Mouse (Mus musculus) liver, embryonic 16.5 days (tissue): ENCODE measurements around the gene Gpatch1. TPM values are rescaled to one million over a fixed set of nuclear protein-coding genes. Genes with fewer than 3 reads are reported as not detected.

Experiments
- ATAC-seq: fragments of 200-750 bp; cut with Nextera tagmentation; 2 replicates; pipeline ENCODE4 v1.8.0; 2017; ENCODE audit warnings: low read depth, mild to moderate bottlenecking, moderate number of reproducible peaks, moderate library complexity
- H3K27ac ChIP-seq: fragments of 300-500 bp; sonication (generic); 2 replicates; pipeline ENCODE4 v1.5.1; 2014; ENCODE audit warnings: mild to moderate bottlenecking, low read length
- H3K27me3 ChIP-seq: fragments of 300-500 bp; sonication (generic); 2 replicates; pipeline ENCODE4 v1.6.1; 2014; ENCODE audit warnings: low read depth, low read length, mixed read lengths; ENCODE audit not compliant: control insufficient read depth, insufficient read depth
- H3K36me3 ChIP-seq: fragments of 300-500 bp; sonication (generic); 2 replicates; pipeline ENCODE4 v1.6.1; 2014; ENCODE audit warnings: mild to moderate bottlenecking; ENCODE audit not compliant: control insufficient read depth, insufficient read depth
- H3K4me1 ChIP-seq: fragments of 300-500 bp; sonication (generic); 2 replicates; pipeline ENCODE4 v1.6.1; 2014; ENCODE audit warnings: low read depth, low read length, mixed read lengths; ENCODE audit not compliant: control insufficient read depth
- H3K4me2 ChIP-seq: fragments of 300-500 bp; sonication (generic); 2 replicates; pipeline ENCODE4 v1.6.1; 2014; ENCODE audit warnings: low read depth, low read length, mixed read lengths
- H3K4me3 ChIP-seq: fragments of 300-500 bp; sonication (generic); 2 replicates; pipeline ENCODE4 v1.5.1; 2014; ENCODE audit warnings: low read depth, mild to moderate bottlenecking, low read length
- H3K9ac ChIP-seq: fragments of 300-500 bp; sonication (generic); 2 replicates; pipeline ENCODE4 v1.6.1; 2014; ENCODE audit warnings: low read depth, low read length
- H3K9me3 ChIP-seq: fragments of 300-500 bp; sonication (generic); replicated peaks from 2 replicates; pipeline ENCODE4 v1.6.1; 2016; ENCODE audit warnings: low read length; ENCODE audit not compliant: control insufficient read depth
- whole genome bisulfite sequencing: fragments of 180-500 bp; shearing (Covaris S2); extraction: QIAGEN DNeasy Blood & Tissue Kit; methylation state at CpG from one replicate; pipeline ENCODE4 v1.1.7; 2014; ENCODE audit not compliant: insufficient replicate concordance; 5-methylcytosine and 5-hydroxymethylcytosine counted together
- polyA plus RNA-seq: library from polyadenylated mRNA; unstranded; fragments of >200 nt; fragmentation: Nextera tagmentation; extraction: Ambion mirVana; gene quantifications from 2 replicates; pipeline ENCODE4 v1.2.1, GENCODE M21; 2015

Gene Gpatch1
- polyA plus RNA-seq, 1 experiment from 2014 or later: 4.8 TPM

DNA sequence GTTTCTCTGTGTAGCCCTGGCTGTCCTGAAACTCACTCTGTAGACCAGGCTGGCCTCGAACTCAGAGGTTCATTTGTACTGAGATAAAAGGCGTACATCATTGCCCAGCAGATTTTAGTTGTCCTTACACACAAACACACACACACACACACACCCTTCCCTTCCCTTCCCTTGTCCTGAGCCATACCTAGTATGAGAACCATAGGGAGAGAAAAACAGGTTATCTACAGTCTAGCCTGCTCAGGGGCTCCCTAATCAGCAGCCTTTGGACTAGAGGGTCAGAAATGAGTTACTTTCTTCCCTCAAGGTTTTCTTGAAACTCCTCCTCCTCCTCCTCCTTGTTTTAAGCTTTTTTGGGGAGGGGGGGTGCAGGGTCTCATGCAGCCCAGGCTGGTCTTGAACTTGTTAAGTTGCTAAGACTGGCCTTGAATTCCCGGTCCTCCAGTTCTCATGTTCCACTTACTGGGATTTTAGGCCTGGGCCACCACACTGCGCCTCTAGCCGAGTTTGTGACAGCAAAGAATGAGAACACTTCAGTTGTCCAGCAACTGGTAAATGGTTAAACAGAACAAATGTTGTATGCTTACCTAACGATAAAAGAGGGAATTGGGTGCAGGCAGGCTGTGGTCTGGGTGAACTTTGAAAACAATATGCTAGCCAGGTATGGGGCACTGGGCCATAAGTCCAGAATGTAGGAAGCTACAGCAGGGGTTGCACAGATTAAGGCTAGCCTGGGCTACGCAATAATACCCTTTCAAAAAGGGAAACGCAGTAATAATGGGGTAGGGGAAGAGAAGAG lies 31.8 kb upstream of the Gpatch1 start:
- ATAC-seq: peak; percentile 85
- no peak overlapping the region for H3K4me3 ChIP-seq
- WGBS: 55% methylated on average over 8 of the region's 8 CpGs
- peaks cover 6% of the 10 kb centered on the region; the same call in 1 of the 2 replicates for H3K4me1 ChIP-seq
- H3K9ac ChIP-seq: no peak overlapping the region
- H3K4me2 ChIP-seq: no peak overlapping the region
- no peaks in the 10 kb centered on the region for H3K9me3 ChIP-seq
- H3K27ac ChIP-seq: peak overlapping the region; percentile 82
- H3K36me3 ChIP-seq: no peaks in the 10 kb centered on the region
- no peaks in the 10 kb centered on the region for H3K27me3 ChIP-seq

DNA sequence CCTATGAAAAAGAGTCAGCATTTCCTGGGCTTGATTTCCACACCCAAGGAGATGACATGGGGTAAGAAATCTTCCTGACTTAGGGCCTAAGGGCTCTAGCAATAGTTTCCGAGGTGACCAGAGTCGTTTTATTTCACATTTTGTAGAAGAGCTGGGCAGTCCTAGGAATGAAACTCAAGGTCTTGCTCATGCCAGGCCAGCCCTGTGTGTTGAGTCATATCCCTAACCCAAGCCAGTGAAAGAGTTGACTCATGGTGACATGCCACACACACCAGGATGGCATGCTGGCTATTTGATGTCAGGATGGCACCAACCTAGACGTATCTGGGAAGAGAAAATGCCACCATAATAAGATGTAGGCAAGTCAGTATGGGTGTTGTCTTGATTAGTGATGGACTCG lies 30.8 kb upstream of the Gpatch1 start:
- Histone ChIP-seq H3K36me3 (no peaks in the 10 kb centered on the region), H3K9ac (no peak overlapping the region), H3K27ac (no peak overlapping the region), H3K4me2 (no peak overlapping the region), H3K4me3 (no peak overlapping the region), H3K4me1 (peaks cover 6% of the 10 kb centered on the region; the same call in 1 of the 2 replicates), H3K27me3 (no peaks in the 10 kb centered on the region), H3K9me3 (no peaks in the 10 kb centered on the region)
- ATAC-seq: no peak
- WGBS: 59% methylated on average over 4 of the region's 4 CpGs

DNA sequence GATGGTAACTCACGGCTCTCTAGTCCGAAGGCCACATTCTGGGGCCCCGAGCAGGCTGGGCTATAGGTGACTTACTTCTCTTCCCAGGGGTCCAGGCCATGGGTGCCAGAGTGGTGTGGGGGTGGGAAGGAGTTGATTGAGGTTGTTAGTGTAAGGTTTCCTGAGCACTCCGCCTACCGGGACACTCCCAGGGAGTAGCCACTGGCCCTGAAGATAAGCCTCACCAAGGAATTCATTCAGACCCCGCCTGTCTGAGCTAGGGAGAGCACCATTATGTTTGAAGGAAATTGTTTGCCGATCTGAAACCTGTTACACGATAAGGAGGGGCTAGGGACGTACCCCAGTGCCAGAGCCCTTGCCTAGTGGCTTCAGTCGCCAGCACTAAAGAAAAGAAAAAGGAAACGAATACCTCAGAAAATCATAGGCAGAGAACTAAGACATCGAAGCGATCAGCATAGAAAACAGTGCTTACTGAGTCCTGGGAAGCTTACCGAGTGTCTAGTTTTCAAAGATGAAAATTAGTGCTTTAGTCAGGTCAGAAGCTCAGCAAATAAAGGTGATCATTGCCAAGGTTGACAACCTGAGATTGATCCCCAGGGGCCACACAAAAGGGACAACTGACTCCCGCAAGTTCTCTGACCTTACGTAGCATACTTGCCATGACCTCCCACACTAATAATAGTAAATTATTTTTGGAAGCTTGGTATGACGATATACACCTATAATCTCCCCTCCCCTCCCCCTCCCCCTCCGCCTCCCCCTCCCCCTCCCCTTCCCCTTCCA lies 29.9 kb upstream of the Gpatch1 start:
- no peak overlapping the region for H3K27ac ChIP-seq
- no peak overlapping the region for H3K4me3 ChIP-seq

DNA sequence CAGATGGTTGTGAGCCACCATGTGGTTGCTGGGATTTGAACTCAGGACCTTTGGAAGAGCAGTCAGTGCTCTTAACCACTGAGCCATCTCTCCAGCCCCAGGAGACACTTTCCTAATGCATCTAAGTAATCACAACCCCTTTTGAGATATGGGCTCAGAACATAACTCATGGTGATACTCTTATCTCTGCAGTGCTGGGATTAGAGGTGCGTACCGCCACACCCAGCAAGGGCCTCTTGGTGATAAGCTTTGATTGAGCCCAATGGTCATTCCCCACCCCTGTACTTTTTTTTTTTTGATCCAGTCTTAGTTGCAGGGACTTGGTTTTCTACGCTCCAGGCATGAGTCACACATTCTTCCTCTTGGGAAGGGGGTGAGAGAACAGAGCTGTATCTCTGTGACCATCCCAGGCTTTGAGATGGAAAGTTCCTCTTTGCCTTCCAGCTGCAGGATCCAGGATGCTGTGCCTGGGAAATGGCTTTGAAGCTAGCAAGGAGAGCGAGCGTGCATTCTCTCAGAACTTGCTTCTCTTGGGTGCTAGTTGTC lies 26.6 kb upstream of the Gpatch1 start:
- Histone ChIP-seq H3K36me3 (no peaks in the 10 kb centered on the region), H3K27me3 (no peaks in the 10 kb centered on the region; the same call in 1 of the 2 replicates), H3K9me3 (no peaks in the 10 kb centered on the region), H3K9ac (no peak overlapping the region), H3K27ac (no peak overlapping the region), H3K4me3 (no peak overlapping the region), H3K4me2 (no peak overlapping the region), H3K4me1 (peaks cover 6% of the 10 kb centered on the region)
- 51% methylated on average over 5 of the region's 5 CpGs for WGBS
- no peak for ATAC-seq

More for the DNA sequence above, 29.9 kb upstream of the Gpatch1 start:
- no peak overlapping the region for H3K9ac ChIP-seq
- H3K36me3 ChIP-seq: no peaks in the 10 kb centered on the region
- no peak for ATAC-seq
- peaks cover 6% of the 10 kb centered on the region; the same call in 1 of the 2 replicates for H3K4me1 ChIP-seq
- H3K4me2 ChIP-seq: no peak overlapping the region
- no peaks in the 10 kb centered on the region for H3K9me3 ChIP-seq
- H3K27me3 ChIP-seq: no peaks in the 10 kb centered on the region
- WGBS: 36% methylated on average over 18 of the region's 18 CpGs

DNA sequence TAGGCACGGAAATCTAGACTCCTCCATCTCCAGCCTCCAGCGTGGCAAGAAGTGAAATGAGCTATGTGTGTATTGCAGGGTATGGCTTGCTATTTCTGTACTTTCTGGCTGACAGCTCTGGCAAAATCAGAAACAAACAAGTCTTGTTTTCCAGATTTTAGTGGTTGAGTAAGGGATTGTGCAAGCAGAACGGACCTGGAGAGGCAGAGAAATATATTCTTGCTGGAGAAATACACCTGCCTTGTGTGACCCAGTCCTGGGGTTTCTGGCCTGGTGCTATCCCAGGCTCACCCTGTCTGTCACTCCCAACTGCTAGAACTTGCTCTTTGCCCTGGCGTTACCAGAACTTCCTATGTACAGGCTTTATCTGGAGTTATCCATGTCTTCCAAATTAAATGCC lies 24.3 kb upstream of the Gpatch1 start:
- Histone ChIP-seq H3K4me1 (no peaks in the 10 kb centered on the region; the same call in none of the 2 replicates), H3K27ac (peak overlapping the region; percentile 63; the same call in 1 of the 2 replicates), H3K9me3 (no peaks in the 10 kb centered on the region), H3K27me3 (no peaks in the 10 kb centered on the region; the same call in none of the 2 replicates), H3K9ac (no peak overlapping the region), H3K4me2 (no peak overlapping the region), H3K4me3 (no peak overlapping the region), H3K36me3 (no peaks in the 10 kb centered on the region)
- WGBS: 41% methylated on average over 4 of the region's 4 CpGs
- ATAC-seq: no peak

DNA sequence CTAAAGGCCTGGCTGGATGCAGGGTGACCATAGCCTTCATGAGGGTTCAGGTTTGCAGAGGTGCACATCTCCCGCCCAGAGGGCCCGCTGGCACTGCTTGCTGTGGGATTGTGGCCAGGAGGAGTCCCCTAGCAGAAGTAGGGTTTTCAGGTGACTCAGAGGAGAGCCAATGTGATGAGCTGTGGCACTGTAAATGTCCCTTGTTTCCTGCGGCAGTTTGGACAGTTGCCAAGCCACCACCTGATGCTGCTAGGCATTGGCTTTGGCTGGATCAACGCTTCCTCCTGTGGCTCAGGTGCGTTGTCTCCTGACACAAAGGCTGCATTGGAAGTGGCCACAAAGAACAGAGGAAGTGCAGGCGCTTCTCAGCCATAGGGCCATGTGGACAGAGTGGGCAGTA lies 23.0 kb upstream of the Gpatch1 start:
- H3K9me3 ChIP-seq: no peaks in the 10 kb centered on the region
- WGBS: 55% methylated on average over 6 of the region's 6 CpGs
- no peak overlapping the region for H3K4me3 ChIP-seq
- H3K27ac ChIP-seq: peak overlapping the region; percentile 29
- no peak overlapping the region for H3K4me2 ChIP-seq
- peak; percentile 39 for ATAC-seq
- H3K4me1 ChIP-seq: no peaks in the 10 kb centered on the region; the same call in none of the 2 replicates
- no peaks in the 10 kb centered on the region for H3K36me3 ChIP-seq
- peaks cover 3% of the 10 kb centered on the region for H3K27me3 ChIP-seq
- no peak overlapping the region for H3K9ac ChIP-seq

DNA sequence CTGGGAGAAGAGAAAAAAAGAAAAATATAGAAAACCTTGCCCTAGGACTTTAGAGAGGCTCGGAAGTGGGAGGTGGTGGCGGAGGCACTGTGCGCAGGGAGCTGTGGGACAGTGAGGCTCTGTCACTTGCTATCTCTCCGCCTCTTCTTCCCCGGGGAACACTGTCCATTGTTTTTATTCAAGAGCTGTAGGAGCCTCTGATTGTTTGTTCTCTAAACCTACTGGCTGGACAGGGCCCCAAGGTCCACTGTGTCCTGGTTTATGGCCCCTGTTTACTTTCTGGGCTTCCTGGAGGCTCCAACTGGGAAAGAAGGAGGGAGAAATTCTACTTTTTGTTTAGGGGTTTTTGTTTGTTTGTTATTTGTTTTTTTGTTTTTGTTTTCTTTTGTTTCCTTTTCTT lies 22.0 kb upstream of the Gpatch1 start:
- 39% methylated on average over 5 of the region's 5 CpGs for WGBS
- no peak overlapping the region for H3K4me3 ChIP-seq
- no peaks in the 10 kb centered on the region; the same call in none of the 2 replicates for H3K4me1 ChIP-seq
- no peak overlapping the region for H3K4me2 ChIP-seq
- peak; percentile 62 for ATAC-seq
- peaks cover 13% of the 10 kb centered on the region for H3K27me3 ChIP-seq
- no peak overlapping the region for H3K27ac ChIP-seq
- no peak overlapping the region for H3K9ac ChIP-seq
- no peaks in the 10 kb centered on the region for H3K9me3 ChIP-seq
- H3K36me3 ChIP-seq: no peaks in the 10 kb centered on the region

DNA sequence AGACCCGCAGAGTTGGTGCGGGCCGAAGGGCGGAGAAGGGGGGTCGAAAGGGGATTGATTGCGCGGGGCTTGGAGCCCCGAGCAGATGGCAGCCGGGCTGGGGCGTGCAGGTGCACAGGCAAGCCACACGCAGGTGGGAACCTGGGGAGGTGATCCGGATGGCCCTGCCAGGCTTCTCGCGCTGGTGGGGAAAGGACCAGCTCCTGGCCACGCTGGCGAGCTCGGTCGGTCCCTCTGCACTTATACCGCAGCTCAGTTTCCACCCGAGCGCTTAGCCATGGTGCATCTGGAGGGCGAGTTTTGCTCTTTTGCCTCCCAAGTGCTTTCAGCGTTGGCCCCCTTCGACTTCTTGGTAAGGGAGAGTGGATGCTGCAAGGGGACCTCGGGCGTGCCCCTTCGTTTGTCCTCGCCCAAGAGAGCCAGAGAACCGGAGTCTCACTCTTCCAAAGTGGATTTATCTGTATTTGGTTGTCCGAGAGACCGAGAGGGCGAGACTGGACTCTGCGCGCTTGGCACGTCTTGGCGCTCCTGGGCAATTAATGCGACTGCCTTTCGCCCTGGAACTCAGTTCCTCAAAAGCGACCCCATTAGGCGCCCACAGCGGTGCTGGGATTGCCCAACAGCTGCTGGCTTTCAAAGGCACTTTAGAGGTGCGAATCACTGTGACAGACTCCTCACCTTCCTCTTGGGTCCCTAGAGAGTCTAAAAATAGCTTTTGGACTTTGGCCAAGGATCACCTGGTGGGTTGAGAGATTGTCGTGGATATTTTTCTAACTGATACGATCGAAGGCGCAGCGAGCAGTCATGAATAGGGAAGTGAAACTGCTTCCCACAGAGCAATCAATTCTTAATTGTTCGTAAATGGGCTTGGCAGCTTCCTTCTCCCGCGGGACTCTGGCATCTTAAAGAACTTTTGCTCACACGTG lies 16.6 kb upstream of the Gpatch1 start:
- H3K9ac ChIP-seq: peak overlapping the region; percentile 63
- H3K4me1 ChIP-seq: peaks cover 16% of the 10 kb centered on the region
- peak overlapping the region; percentile 67 for H3K4me3 ChIP-seq
- H3K9me3 ChIP-seq: no peaks in the 10 kb centered on the region
- peak overlapping the region; percentile 95 for H3K4me2 ChIP-seq
- WGBS: 1% methylated on average over 50 of the region's 51 CpGs
- H3K36me3 ChIP-seq: no peaks in the 10 kb centered on the region
- peak overlapping the region; percentile 50 for H3K27ac ChIP-seq
- peaks cover 43% of the 10 kb centered on the region for H3K27me3 ChIP-seq
- ATAC-seq: 0 out of 2 replicates have a peak, but pooled peaks have one; percentile 1
